Comparison of ENCODE assay signal across 11 mouse cellular contexts in genomic region chr12:17227903-17228302, GRCm38 (mm10). TPM values are rescaled to one million over a fixed set of nuclear protein-coding genes. Genes with fewer than 3 reads are reported as not detected.
DNase-seq lines count a peak whose midpoint lies in the region; ATAC-seq lines count a peak whose summit lies in the region.
"Had no signal": no experiment of that assay in that cellular context is flagged by ENCODE, and none has a peak within 500 bp of the region (broad histone marks: within the 10 kb centered on the region; RNA-seq: fewer than 3 reads in every experiment).

No protein-coding gene starts in this region.

- H3K9me3 ChIP-seq in neural tube, embryonic 14.5 days (ENCODE audit: control insufficient read depth, low read length): no peaks in the 10 kb centered on the region
- H3K9me3 ChIP-seq in midbrain, embryonic 15.5 days: no peaks in the 10 kb centered on the region
- H3K9me3 ChIP-seq: liver, embryonic 15.5 days had no signal

- intact Hi-C loops in heart, postnatal 14 days (cut with DNase I): no loop called here

- no peak overlapping the region for H3K9ac ChIP-seq in neural tube, embryonic 14.5 days (replicated peaks; ENCODE audit: low read depth, low read length)
- H3K9ac ChIP-seq in midbrain, embryonic 15.5 days: no peak overlapping the region
- H3K9ac ChIP-seq: liver, embryonic 15.5 days had no signal

- WGBS in neural tube, embryonic 14.5 days: 74% methylated on average over 4 of the region's 4 CpGs
- WGBS in midbrain, embryonic 15.5 days: 79% methylated on average over 4 of the region's 4 CpGs

- 0 out of 2 replicates have a peak, but pooled peaks cover 9% of the 10 kb centered on the region for H3K4me1 ChIP-seq in neural tube, embryonic 14.5 days (ENCODE audit: control insufficient read depth, insufficient read depth, low read length)
- no peaks in the 10 kb centered on the region for H3K4me1 ChIP-seq in midbrain, embryonic 15.5 days
- H3K4me1 ChIP-seq: liver, embryonic 15.5 days had no signal

- no peaks in the 10 kb centered on the region for H3K27me3 ChIP-seq in neural tube, embryonic 14.5 days (ENCODE audit: control insufficient read depth, insufficient read depth, low read length)
- no peaks in the 10 kb centered on the region for H3K27me3 ChIP-seq in midbrain, embryonic 15.5 days (replicated peaks)
- H3K27me3 ChIP-seq: liver, embryonic 15.5 days had no signal

- 0 out of 2 replicates have a peak, but pooled peaks have one; percentile 23 for ATAC-seq in neural tube, embryonic 14.5 days (ENCODE audit: low read depth)
- peak; percentile 70 for ATAC-seq in midbrain, embryonic 15.5 days (replicated peaks)

- H3K27ac ChIP-seq in neural tube, embryonic 14.5 days (ENCODE audit: low read depth, low read length): no peak overlapping the region
- no peak overlapping the region for H3K27ac ChIP-seq in midbrain, embryonic 15.5 days
- H3K27ac ChIP-seq: liver, embryonic 15.5 days; macrophage had no signal

- no peak for DNase-seq in neural tube, embryonic 10.5 days (ENCODE audit: extremely low spot score, low spot score)
- peak; percentile 67 to 69 for DNase-seq in layer of hippocampus, adult 8-10 months (ENCODE audit: low spot score in 2 of 2)
- no peak for DNase-seq in heart, postnatal 14 days
- no peak for DNase-seq in gastrocnemius, postnatal 25 days
- DNase-seq in adrenal gland, adult 18-20 months (ENCODE audit: low spot score in 2 of 2): no peak
- DNase-seq: cerebellum, postnatal 36 days; kidney, adult 8-10 months had no signal

- H3K4me3 ChIP-seq in neural tube, embryonic 14.5 days (ENCODE audit: low read depth, low read length): no peak overlapping the region
- H3K4me3 ChIP-seq in midbrain, embryonic 15.5 days: no peak overlapping the region
- H3K4me3 ChIP-seq: liver, embryonic 15.5 days had no signal

- no peaks in the 10 kb centered on the region for H3K36me3 ChIP-seq in neural tube, embryonic 14.5 days (ENCODE audit: control insufficient read depth, insufficient read depth, low read length)
- no peaks in the 10 kb centered on the region for H3K36me3 ChIP-seq in midbrain, embryonic 15.5 days (replicated peaks)
- H3K36me3 ChIP-seq: liver, embryonic 15.5 days had no signal

- no peak overlapping the region for H3K4me2 ChIP-seq in neural tube, embryonic 14.5 days (ENCODE audit: low read depth, low read length)
- H3K4me2 ChIP-seq in midbrain, embryonic 15.5 days: no peak overlapping the region
- H3K4me2 ChIP-seq: liver, embryonic 15.5 days had no signal

RNA-seq across cellular contexts. Expression of gene Pdia6, which starts 38.4 kb away (rescaled TPM):
- 216 and 281 TPM in 2 replicates for polyA plus RNA-seq in neural tube, embryonic 14.5 days (2014; fragmentation: Nextera tagmentation; extraction: Ambion mirVana)
- 100 to 1,000 TPM; 101 to 184 (median 146) TPM for total RNA-seq in layer of hippocampus, adult 8-10 months (2022)
- 270 and 273 TPM in 2 replicates for polyA plus RNA-seq in midbrain, embryonic 15.5 days (2015; fragmentation: Nextera tagmentation; extraction: Ambion mirVana)
- total RNA-seq in heart, postnatal 14 days (2021): 100 to 1,000 TPM in 1 of 2 experiments, 10 to 100 TPM in 1; 76.7 to 102 TPM
- 10 to 100 TPM; 51.2 to 55.1 TPM for total RNA-seq in gastrocnemius, postnatal 25 days (2021)
- 100 to 1,000 TPM; 175 to 178 TPM for total RNA-seq in adrenal gland, adult 18-20 months (2021)

RNA-seq across cellular contexts. Expression of gene Kcnf1, which starts 51.2 kb away (rescaled TPM):
- 2.1 and 2.8 TPM in 2 replicates for polyA plus RNA-seq in neural tube, embryonic 14.5 days (2014; fragmentation: Nextera tagmentation; extraction: Ambion mirVana)
- 10 to 100 TPM; 34.5 to 49.7 (median 42.7) TPM for total RNA-seq in layer of hippocampus, adult 8-10 months (2022)
- polyA plus RNA-seq in midbrain, embryonic 15.5 days (2015; fragmentation: Nextera tagmentation; extraction: Ambion mirVana): 5.0 and 5.5 TPM in 2 replicates
- under 1 TPM in 1 of 2 experiments, not detected in 1; 0.05 TPM for total RNA-seq in heart, postnatal 14 days (2021)
- total RNA-seq in gastrocnemius, postnatal 25 days (2021): 1 to 10 TPM in 1 of 2 experiments, under 1 TPM in 1; 0.43 to 4.8 TPM
- total RNA-seq in adrenal gland, adult 18-20 months (2021): under 1 TPM; 0.33 to 0.51 TPM
- polyA plus RNA-seq: macrophage had no signal

Comparison
In these comparisons a context has a peak if more than half of its experiments do, and no peak if none do; other contexts are left out.
1. DNase-seq: peak in layer of hippocampus, adult 8-10 months (2 of 2); none in neural tube, embryonic 10.5 days (single experiment), heart, postnatal 14 days (0 of 2), gastrocnemius, postnatal 25 days (single experiment) and adrenal gland, adult 18-20 months (0 of 2).
2. RNA of gene Kcnf1, which starts 51.2 kb away (total RNA-seq): 34.5 to 49.7 TPM in layer of hippocampus, adult 8-10 months; 0.43 to 4.8 TPM in gastrocnemius, postnatal 25 days, 0.33 to 0.51 TPM in adrenal gland, adult 18-20 months and 0.05 TPM in heart, postnatal 14 days; every median in the first group is over 4 times any median in the second.